In the genomic region with DNA sequence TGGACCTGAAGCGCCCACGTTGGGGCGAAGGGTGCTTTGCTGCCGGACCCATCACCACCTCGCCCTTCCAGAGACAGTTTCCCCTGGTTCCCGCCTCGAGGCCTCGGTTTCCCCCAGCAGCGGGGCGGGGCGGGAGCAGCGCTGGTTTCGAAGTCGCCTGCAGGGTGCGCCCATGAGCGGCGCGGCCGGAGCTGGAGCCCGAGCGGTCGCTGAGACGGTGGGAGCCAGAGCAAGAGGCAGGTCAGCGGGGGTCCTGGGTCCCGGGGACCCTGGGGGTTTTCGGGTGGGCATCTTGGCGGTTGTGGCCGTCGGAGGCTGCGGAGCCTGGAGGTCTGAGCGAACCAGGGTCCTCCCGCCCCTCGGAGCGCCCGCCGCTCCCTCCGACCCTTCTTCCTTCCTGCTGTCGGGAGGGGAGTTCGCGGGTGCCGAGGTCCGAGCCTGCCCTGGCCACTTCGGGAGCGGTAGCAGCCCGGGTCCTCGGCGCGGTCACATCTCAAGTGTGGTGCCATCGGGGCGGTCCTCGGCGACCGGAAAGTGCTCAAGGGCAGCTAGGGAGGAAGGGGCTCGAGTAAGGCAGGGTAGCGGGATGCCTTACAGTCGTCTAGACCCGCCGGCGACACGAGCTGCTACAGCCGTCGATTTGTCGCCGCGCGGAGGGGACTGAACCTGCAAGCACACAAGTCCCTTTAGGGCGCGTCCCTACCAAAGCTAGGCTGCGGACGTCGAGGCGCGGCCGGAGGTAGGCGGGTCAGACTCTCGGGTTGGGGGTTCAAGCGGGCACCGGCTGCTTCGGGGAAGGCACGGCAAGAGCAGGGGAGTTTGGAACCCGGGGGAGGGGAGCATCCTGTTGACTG, we compare ENCODE assay signal across 8 mouse cellular contexts. TPM values are rescaled to one million over a fixed set of nuclear protein-coding genes. Genes with fewer than 3 reads are reported as not detected.
DNase-seq lines count a peak whose midpoint lies in the region; ATAC-seq and TF ChIP-seq lines count a peak whose summit lies in the region.

No protein-coding gene starts in this region.

- no peak for TF ChIP-seq POLR2A in olfactory bulb, adult 2 months (IDR thresholded peaks at IDR 0.05; ENCODE audit: insufficient read depth, low read depth, low read length)

- H3K36me3 ChIP-seq in embryonic facial prominence, embryonic 10.5 days (replicated peaks): peaks cover 12% of the 10 kb centered on the region
- peaks cover 4% of the 10 kb centered on the region; the same call in 1 of the 2 replicates for H3K36me3 ChIP-seq in heart, embryonic 11.5 days (ENCODE audit: control insufficient read depth, insufficient read depth, low read length)
- H3K36me3 ChIP-seq in kidney, embryonic 15.5 days: peaks cover 8% of the 10 kb centered on the region; the same call in 1 of the 2 replicates
- no peaks in the 10 kb centered on the region for H3K36me3 ChIP-seq in lung, postnatal 0 days (ENCODE audit: insufficient read depth, low read length)

- H3K27ac ChIP-seq in embryonic facial prominence, embryonic 10.5 days (replicated peaks): peak overlapping the region; percentile 76
- H3K27ac ChIP-seq in heart, embryonic 11.5 days (ENCODE audit: low read depth, low read length): no peak overlapping the region
- peak overlapping the region; percentile 37 for H3K27ac ChIP-seq in kidney, embryonic 15.5 days
- peak overlapping the region; percentile 62 for H3K27ac ChIP-seq in lung, postnatal 0 days (ENCODE audit: low read length)
- H3K27ac ChIP-seq in olfactory bulb, adult 2 months (ENCODE audit: insufficient read depth, low read depth, low read length): no peak overlapping the region

- peak overlapping the region; percentile 86 for H3K4me2 ChIP-seq in heart, embryonic 11.5 days
- peak overlapping the region; percentile 82 for H3K4me2 ChIP-seq in kidney, embryonic 15.5 days
- peak overlapping the region; percentile 73 for H3K4me2 ChIP-seq in lung, postnatal 0 days (replicated peaks; ENCODE audit: low read depth, low read length)

- H3K9ac ChIP-seq in heart, embryonic 11.5 days (ENCODE audit: low read depth, low read length): peak overlapping the region; percentile 75
- H3K9ac ChIP-seq in kidney, embryonic 15.5 days: peak overlapping the region; percentile 44; the same call in 1 of the 2 replicates
- peak overlapping the region; percentile 51 for H3K9ac ChIP-seq in lung, postnatal 0 days (replicated peaks; ENCODE audit: low read depth)

- no peaks in the 10 kb centered on the region for H3K9me3 ChIP-seq in embryonic facial prominence, embryonic 10.5 days
- no peaks in the 10 kb centered on the region for H3K9me3 ChIP-seq in heart, embryonic 11.5 days (replicated peaks; ENCODE audit: control insufficient read depth, low read length)
- H3K9me3 ChIP-seq in kidney, embryonic 15.5 days (replicated peaks): no peaks in the 10 kb centered on the region
- no peaks in the 10 kb centered on the region for H3K9me3 ChIP-seq in lung, postnatal 0 days (ENCODE audit: low read length)

- peak; percentile 86 for TF ChIP-seq CTCF in lung, postnatal 0 days (IDR thresholded peaks at IDR 0.05)
- TF ChIP-seq CTCF in olfactory bulb, adult 2 months (IDR thresholded peaks at IDR 0.05; ENCODE audit: insufficient read depth, low read depth, low read length): peak; percentile 67

- peaks cover 51% of the 10 kb centered on the region for H3K27me3 ChIP-seq in embryonic facial prominence, embryonic 10.5 days (replicated peaks; ENCODE audit: low read depth, poor library complexity, severe bottlenecking)
- peaks cover 16% of the 10 kb centered on the region for H3K27me3 ChIP-seq in heart, embryonic 11.5 days (ENCODE audit: control insufficient read depth, insufficient read depth, low read length)
- H3K27me3 ChIP-seq in kidney, embryonic 15.5 days: peaks cover 23% of the 10 kb centered on the region
- H3K27me3 ChIP-seq in lung, postnatal 0 days (replicated peaks; ENCODE audit: insufficient read depth, low read length): no peaks in the 10 kb centered on the region

- DNase-seq in A20 (ENCODE audit: low read depth, low spot score) (peak; percentile 44), R1 (ENCODE audit: low read depth, low spot score) (peak; percentile 69)
- DNase-seq in embryonic facial prominence, embryonic 10.5 days (ENCODE audit: low spot score): peak; percentile 80
- DNase-seq in lung, postnatal 0 days (ENCODE audit: low spot score): peak; percentile 59
- DNase-seq in thymus, postnatal 14 days: peak; percentile 87

- peak overlapping the region; percentile 60 for H3K4me3 ChIP-seq in embryonic facial prominence, embryonic 10.5 days
- peak overlapping the region; percentile 48 for H3K4me3 ChIP-seq in heart, embryonic 11.5 days (ENCODE audit: low read depth, low read length)
- peak overlapping the region; percentile 56 for H3K4me3 ChIP-seq in kidney, embryonic 15.5 days (replicated peaks)
- H3K4me3 ChIP-seq in lung, postnatal 0 days (ENCODE audit: low read depth, low read length): peak overlapping the region; percentile 60
- peak overlapping the region; percentile 51 for H3K4me3 ChIP-seq in olfactory bulb, adult 2 months (ENCODE audit: insufficient read depth, low read depth, low read length)

- ATAC-seq in heart, embryonic 11.5 days (replicated peaks; ENCODE audit: insufficient number of reproducible peaks, low FRiP score, low TSS enrichment): peak; percentile 23
- peak; percentile 59 for ATAC-seq in kidney, embryonic 15.5 days (replicated peaks; ENCODE audit: low FRiP score)
- ATAC-seq in lung, postnatal 0 days: peak; percentile 76

- peaks cover 34% of the 10 kb centered on the region for H3K4me1 ChIP-seq in embryonic facial prominence, embryonic 10.5 days
- H3K4me1 ChIP-seq in heart, embryonic 11.5 days (ENCODE audit: control insufficient read depth, insufficient read depth, low read length): peaks cover 28% of the 10 kb centered on the region
- peaks cover 40% of the 10 kb centered on the region for H3K4me1 ChIP-seq in kidney, embryonic 15.5 days
- peaks cover 6% of the 10 kb centered on the region; the same call in 1 of the 2 replicates for H3K4me1 ChIP-seq in lung, postnatal 0 days (ENCODE audit: insufficient read depth, low read depth, low read length)
- H3K4me1 ChIP-seq in olfactory bulb, adult 2 months (ENCODE audit: control insufficient read depth, insufficient read depth, low read length): peaks cover 22% of the 10 kb centered on the region

- TF ChIP-seq EP300 in lung, postnatal 0 days (IDR thresholded peaks at IDR 0.05): no peak

- WGBS in embryonic facial prominence, embryonic 10.5 days: 2% methylated on average over 81 of the region's 81 CpGs
- WGBS in heart, embryonic 11.5 days (ENCODE audit: insufficient replicate concordance): under 1% methylated on average over 79 of the region's 81 CpGs
- under 1% methylated on average over 81 of the region's 81 CpGs for WGBS in kidney, embryonic 15.5 days
- under 1% methylated on average over 51 of the region's 81 CpGs for WGBS in lung, postnatal 0 days
- whole genome bisulfite sequencing in olfactory bulb, adult 2 months: 1% methylated on average over 81 of the region's 81 CpGs

RNA-seq across cellular contexts. Expression of a gene that starts 0.5 kb away (rescaled TPM):
- 1.5 and 2.3 TPM in 2 replicates for polyA plus RNA-seq in embryonic facial prominence, embryonic 10.5 days (2016; fragmentation: Nextera tagmentation; extraction: Ambion mirVana)
- polyA plus RNA-seq in heart, embryonic 11.5 days (2014; fragmentation: Nextera tagmentation; extraction: Ambion mirVana): 3.3 and 4.8 TPM in 2 replicates
- 4.6 and 6.5 TPM in 2 replicates for polyA plus RNA-seq in kidney, embryonic 15.5 days (2015; fragmentation: Nextera tagmentation; extraction: Ambion mirVana)
- polyA plus RNA-seq in lung, postnatal 0 days (2015; fragmentation: Nextera tagmentation; extraction: Ambion mirVana): 4.3 and 5.4 TPM in 2 replicates
- not detected in 2 replicates for polyA plus RNA-seq in olfactory bulb, adult 2 months (2012; ENCODE audit: insufficient read depth, insufficient read length, low replicate concordance, missing spikeins)

Comparison
In these comparisons a context has a peak if more than half of its experiments do, and no peak if none do; other contexts are left out.
1. H3K27ac ChIP-seq: peak in embryonic facial prominence, embryonic 10.5 days (single experiment), kidney, embryonic 15.5 days (single experiment) and lung, postnatal 0 days (single experiment); none in heart, embryonic 11.5 days (single experiment) and olfactory bulb, adult 2 months (single experiment).
2. ATAC-seq: peak in every context shown above with its lines; median percentile 76 in lung, postnatal 0 days; 59 in kidney, embryonic 15.5 days; 23 in heart, embryonic 11.5 days.
3. Peak in every context shown above with its lines, with median percentiles within 50 percentile points of each other: DNase-seq, H3K4me3 ChIP-seq, H3K4me2 ChIP-seq and H3K9ac ChIP-seq.